Mouse (Mus musculus) ovary, adult 18-20 months (tissue): Measurements from ENCODE around the gene Trappc10.

Experiments used
- DNase-seq: peaks from one replicate; pipeline ENCODE4 v3.0.0; 2022; ENCODE audit warnings: low spot score, mixed read lengths

The Trappc10 gene

GRCm38 (mm10) chr10:78160369-78161095 is 83.9 kb downstream of the Trappc10 start:
- no peak for DNase-seq

- DNase-seq: peak; percentile 75
Measured at GRCm38 (mm10) chr10:78159906-78160305, 84.5 kb downstream of the Trappc10 start.

GRCm38 (mm10) chr10:78159252-78159878 is 85.1 kb downstream of the Trappc10 start:
- DNase-seq: peak; percentile 59

DNA sequence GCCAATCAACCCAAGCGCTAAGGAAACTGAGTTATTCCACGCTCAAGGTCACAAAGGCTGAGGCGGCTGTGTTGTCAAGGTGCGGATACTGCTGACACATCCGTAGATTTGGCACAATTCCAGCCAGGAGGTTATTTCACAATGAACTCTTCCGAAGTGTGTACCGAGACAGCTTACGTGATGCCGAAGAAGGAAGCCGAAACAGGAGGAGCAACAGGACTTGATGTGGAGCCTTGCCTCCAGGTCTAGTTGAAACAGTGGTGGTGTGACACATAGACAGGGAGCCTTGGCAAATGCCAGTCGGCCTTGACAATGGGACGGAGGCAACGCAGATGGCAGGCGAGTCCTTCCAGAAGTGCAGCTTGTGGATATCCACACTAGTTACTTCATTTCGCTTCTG is 86.4 kb downstream of the Trappc10 start:
- no peak for DNase-seq

DNA sequence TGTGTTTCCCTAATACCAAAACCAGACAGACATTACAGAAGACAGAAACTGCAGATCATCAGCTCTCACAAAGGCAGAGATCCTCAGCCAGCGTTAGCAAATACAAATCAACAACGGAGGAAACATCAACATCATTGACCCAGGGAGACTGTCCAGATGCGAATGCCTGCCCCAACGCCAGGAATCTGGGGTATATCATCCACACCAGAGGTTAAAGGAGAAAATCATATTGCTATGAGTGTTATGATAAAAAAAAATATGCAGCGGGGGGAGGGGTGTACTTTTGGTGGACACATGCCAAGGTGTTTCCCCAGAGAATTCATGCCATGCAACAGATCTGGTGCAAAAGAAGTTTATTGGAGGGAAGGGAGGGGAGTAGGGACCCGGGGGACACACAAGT is 87.5 kb downstream of the Trappc10 start:
- DNase-seq: no peak

DNA sequence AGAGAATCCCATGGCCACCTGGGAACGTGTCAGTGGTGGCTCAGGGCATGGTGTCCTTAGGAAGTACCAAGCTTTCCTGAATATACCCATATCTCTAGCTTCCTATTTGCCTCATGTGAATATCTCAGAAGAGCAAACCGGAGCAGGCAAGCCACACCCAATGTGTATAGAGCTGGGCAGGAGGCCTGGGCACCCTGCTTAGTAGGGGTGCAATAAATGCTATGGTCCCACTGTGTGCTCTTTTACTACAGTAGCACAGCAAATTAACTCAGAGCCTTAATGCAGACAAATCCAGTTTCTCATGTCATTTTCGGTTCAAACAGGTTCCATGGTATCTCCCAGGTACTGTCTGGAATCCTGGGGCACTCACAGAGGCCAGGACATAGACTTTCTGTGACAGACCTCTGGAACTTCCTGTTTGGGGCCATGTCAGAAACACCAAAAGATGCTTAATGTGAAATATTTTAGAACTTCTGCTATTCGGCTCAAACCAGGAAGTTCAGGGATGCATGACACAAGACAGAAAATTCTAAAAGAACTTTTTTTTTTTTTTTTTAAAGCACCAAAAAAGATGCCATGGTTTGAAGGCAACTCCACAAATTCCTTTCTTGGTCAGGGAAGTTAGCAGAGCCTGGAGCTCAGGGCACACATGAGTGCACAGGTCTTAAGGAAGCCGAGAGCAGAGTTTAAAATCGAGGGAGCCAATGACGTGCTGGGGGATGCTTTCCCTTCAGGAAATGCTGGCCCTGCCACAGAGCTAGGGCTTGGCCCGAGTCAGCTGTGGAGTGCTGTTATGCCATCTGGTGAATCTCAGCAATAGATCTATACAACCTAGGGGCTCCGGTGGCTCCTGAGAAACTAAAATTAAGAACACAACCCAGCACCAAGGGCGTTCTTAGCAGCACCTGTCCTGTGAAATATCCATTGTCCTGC is 95.3 kb downstream of the Trappc10 start:
- DNase-seq: no peak

- DNase-seq: no peak
Measured at GRCm38 (mm10) chr10:78147908-78148441, 96.5 kb downstream of the Trappc10 start.

- DNase-seq: peak; percentile 48
Measured at GRCm38 (mm10) chr10:78143727-78144505, 100.5 kb downstream of the Trappc10 start.

DNA sequence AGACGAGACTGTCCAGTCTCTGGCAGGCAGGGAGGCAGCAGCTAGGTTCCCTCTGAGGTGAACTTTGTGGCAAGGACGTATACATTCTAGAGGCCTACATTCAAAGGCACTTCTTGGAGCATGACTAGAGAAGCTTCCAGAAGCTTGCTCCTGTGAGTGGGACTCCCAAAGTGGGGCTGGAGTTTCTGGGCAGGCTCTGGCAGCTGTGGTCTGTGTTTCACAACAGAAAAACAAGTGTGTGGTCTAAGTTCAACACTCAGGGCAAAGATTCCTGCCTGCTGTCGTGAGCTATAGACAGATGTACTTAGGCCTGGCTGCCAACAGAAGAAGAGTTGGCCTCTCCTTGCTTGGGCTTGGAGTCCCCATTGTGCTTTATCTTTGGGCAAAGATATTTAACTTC is 103.6 kb downstream of the Trappc10 start:
- no peak for DNase-seq

DNA sequence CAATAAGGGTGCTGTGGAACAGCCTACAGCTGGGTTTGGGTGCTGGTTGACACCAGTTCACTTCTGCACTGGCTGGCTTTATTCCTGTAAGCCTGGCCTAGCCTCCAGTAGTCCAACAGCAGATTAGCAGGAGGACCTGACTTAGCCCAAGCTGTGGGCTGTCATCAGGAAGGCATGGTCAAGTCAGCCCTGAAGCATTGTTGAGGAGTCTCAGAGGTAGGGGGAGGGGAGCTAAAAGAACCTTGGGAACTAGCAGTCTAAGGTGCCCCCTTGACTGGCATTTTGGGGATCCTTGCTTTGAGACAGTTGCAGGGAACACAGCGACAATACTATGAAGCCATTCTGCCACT is 104.2 kb downstream of the Trappc10 start:
- no peak for DNase-seq

DNA sequence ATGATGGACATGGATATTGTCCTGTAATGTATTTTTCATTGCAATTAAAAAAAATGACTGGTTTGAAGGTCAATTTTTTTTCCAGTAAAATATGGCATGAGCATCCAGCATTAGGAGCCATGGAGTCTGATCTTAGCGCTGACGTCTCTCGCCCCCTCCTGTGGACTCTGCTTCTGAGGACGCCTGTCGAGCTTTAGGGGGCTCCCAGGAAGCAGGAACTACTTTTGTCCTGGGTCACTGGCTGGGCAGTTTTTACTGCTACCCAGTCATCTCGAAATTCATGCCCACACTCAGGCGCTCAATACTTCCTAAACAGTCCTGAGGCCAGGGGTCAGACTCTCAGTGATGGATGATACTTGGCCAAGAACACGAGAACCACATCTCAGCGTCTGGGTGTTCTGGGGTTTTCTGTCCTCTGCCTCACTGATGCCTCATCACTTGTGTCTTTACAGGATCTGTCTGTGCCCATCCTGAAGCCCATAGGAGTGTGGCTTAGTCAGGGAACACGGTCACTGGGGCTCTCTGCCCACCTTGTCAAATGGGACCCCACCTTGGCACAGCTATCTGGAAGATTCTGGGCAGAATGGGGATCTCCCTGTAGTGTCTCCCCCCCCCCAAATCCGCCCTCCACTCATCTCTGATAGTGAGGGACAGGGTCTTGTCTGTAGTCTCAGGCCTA is 104.7 kb downstream of the Trappc10 start:
- no peak for DNase-seq

- DNase-seq: no peak
Measured at GRCm38 (mm10) chr10:78138812-78139523, 105.5 kb downstream of the Trappc10 start.

DNA sequence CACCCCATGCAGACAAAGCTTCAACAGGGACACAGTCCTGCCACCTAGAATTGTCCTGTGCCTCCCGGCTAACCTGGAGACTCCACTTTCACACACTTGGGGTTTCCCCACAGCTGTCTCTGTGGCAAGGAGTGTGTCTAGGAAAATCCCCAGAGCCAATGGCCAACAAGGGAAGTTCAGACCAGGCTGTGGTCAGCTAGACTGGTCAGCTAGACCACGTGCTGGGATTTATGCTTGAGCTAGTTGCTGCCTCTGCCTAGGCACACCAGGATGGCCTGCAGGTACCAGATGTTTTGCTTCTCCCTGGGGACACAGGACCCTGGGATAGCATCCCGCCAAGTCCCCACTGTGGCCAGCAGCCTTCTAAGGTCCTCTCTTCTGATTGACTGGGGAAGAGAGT is 107.2 kb downstream of the Trappc10 start:
- no peak for DNase-seq
